Mouse (Mus musculus) erythroblast, embryonic 14.5 days (primary cell): ENCODE data around the gene Neo1.

Experiments used
- GATA1 ChIP-seq: IDR thresholded peaks from 2 replicates; pipeline ENCODE4 v1.6.1; 2012; ENCODE audit warnings: low read length, inconsistent platforms, mixed read lengths
- TAL1 ChIP-seq: IDR thresholded peaks from 3 replicates; pipeline ENCODE4 v1.6.1; 2012; ENCODE audit warnings: low read length, inconsistent platforms, mixed read lengths

DNA sequence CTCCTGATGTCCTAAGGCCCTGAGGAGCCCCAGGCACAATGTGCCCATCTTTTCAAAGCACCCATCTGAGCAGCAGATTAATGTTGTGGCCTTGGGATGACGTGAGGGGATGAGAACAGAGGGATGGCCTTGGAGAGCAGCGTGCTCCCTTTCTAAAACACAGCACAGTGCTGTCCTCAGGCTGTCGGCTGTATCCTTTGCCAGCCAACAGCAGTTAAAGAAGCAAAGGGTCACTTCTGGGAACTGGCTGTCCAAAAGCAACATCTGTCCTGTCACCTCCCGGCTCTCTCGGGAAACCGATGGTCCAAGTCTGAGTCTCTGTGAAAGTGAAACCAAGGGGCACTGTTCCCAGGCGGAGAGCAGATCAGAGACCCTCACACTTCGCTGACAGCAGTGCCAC lies 20.0 kb upstream of the Neo1 start:
- no peak for TF ChIP-seq GATA1
- no peak for TF ChIP-seq TAL1
